Mouse (Mus musculus) midbrain, embryonic 10.5 days (tissue): ENCODE data around the gene Nt5c2. TPM values are rescaled to one million over a fixed set of nuclear protein-coding genes. Genes with fewer than 3 reads are reported as not detected.

ENCODE experiments used
- DNase-seq: peaks from one replicate; pipeline ENCODE4 v3.0.0-alpha.2; 2017; ENCODE audit warnings: low spot score
- H3K27ac ChIP-seq: fragments of 300-500 bp; sonication (generic); replicated peaks from 2 replicates; pipeline ENCODE4 v1.5.1; 2016; ENCODE audit warnings: mild to moderate bottlenecking
- H3K27me3 ChIP-seq: fragments of 300-500 bp; sonication (generic); 2 replicates; pipeline ENCODE4 v1.6.1; 2016; ENCODE audit warnings: low read depth, mild to moderate bottlenecking; ENCODE audit not compliant: poor library complexity, severe bottlenecking
- H3K36me3 ChIP-seq: fragments of 300-500 bp; sonication (generic); 2 replicates; pipeline ENCODE4 v1.6.1; 2016; ENCODE audit warnings: mild to moderate bottlenecking, moderate library complexity
- H3K4me1 ChIP-seq: fragments of 300-500 bp; sonication (generic); 2 replicates; pipeline ENCODE4 v1.6.1; 2016
- H3K4me3 ChIP-seq: fragments of 300-500 bp; sonication (generic); 2 replicates; pipeline ENCODE4 v1.5.1; 2016; ENCODE audit warnings: mild to moderate bottlenecking, moderate library complexity
- H3K9me3 ChIP-seq: fragments of 300-500 bp; sonication (generic); replicated peaks from 2 replicates; pipeline ENCODE4 v1.6.1; 2016; ENCODE audit warnings: mild to moderate bottlenecking
- WGBS: fragments of 180-500 bp; shearing (Covaris S2); methylation state at CpG from one replicate; pipeline ENCODE4 v1.1.7; 2016; 5-methylcytosine and 5-hydroxymethylcytosine counted together
- polyA plus RNA-seq: library from polyadenylated mRNA; unstranded; fragments of >200 nt; fragmentation: Nextera tagmentation; extraction: Ambion mirVana; gene quantifications from 2 replicates; pipeline ENCODE4 v1.2.1, GENCODE M21; 2016

Gene Nt5c2
- polyA plus RNA-seq, 1 experiment from 2014 or later = 64.1 TPM

DNA sequence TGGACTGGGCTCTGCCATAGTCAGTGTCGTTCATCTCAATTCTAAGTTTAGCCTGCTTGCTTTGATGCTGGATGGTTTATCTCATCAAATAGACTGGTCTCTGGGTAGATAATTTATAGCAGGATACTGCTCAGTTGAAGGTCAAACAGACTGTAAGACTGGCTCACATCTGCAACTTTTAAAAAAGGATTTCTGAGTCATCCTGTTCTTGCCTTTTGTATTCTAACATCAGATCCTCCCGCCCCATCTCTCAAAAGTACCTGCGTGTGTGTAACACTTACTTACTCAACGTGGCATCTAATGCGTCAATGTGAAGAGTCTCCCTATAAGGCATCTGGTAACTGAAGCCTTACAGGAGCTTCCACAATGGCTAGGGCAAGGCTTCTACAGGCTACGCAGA lies 94.4 kb downstream of the Nt5c2 start:
- DNase-seq = no peak
- Histone ChIP-seq H3K4me3 (no peak overlapping the region), H3K27ac (no peak overlapping the region), H3K27me3 (no peaks in the 10 kb centered on the region), H3K36me3 (peaks cover 17% of the 10 kb centered on the region), H3K9me3 (no peaks in the 10 kb centered on the region), H3K4me1 (0 out of 2 replicates have a peak, but pooled peaks cover 2% of the 10 kb centered on the region)
- WGBS = 90% methylated on average over 6 of the region's 6 CpGs

DNA sequence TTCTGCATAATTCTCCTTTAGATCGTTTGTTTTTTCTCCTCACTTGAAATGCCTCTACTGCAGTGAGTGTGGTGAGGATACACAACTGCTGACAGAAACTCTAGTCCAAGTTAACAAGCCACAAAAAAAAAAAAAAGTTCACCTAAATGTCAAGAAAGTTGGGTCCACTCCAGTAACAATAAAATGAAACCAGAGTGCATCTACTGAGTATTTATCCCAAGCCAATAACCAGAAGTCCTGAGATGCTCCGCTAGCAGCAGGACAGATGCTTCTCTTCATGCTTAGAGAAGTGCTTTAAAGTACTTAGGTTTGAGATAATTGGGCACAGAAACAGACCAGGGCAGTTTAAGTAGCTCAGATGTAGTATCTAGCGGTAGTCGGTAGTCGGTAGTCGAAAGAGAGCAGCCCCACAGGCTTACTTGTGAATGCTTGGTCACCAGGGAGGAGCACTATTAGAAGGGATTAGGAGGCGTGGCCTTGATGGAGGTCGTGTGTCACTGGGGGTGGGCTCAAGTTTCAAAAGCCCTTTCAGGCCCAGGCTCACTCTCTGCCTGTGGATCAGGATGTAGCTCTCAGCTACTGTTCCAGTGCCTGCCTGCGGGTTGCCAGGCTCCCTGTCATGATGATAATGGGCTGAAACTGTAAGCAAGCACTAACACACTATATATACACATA lies 99.4 kb downstream of the Nt5c2 start:
- no peak overlapping the region for H3K27ac ChIP-seq
- no peaks in the 10 kb centered on the region for H3K9me3 ChIP-seq
- H3K36me3 ChIP-seq = peaks cover 20% of the 10 kb centered on the region
- H3K27me3 ChIP-seq = no peaks in the 10 kb centered on the region
- H3K4me1 ChIP-seq = 0 out of 2 replicates have a peak, but pooled peaks cover 3% of the 10 kb centered on the region
- WGBS = 64% methylated on average over 9 of the region's 9 CpGs
- no peak overlapping the region for H3K4me3 ChIP-seq
- DNase-seq = no peak

- peaks cover 20% of the 10 kb centered on the region for H3K36me3 ChIP-seq
- H3K9me3 ChIP-seq = no peaks in the 10 kb centered on the region
- no peak overlapping the region for H3K4me3 ChIP-seq
- peaks cover 15% of the 10 kb centered on the region for H3K4me1 ChIP-seq
- no peaks in the 10 kb centered on the region for H3K27me3 ChIP-seq
- H3K27ac ChIP-seq = no peak overlapping the region
- WGBS = 93% methylated on average over 11 of the region's 11 CpGs
- DNase-seq = no peak
Observed at GRCm38 (mm10) chr19:46913626-46914025, 101.3 kb downstream of the Nt5c2 start.

- no peak overlapping the region for H3K4me3 ChIP-seq
- H3K27me3 ChIP-seq = no peaks in the 10 kb centered on the region
- H3K27ac ChIP-seq = no peak overlapping the region
- H3K4me1 ChIP-seq = peaks cover 17% of the 10 kb centered on the region
- no peak for DNase-seq
- 89% methylated on average over 3 of the region's 3 CpGs for WGBS
- H3K9me3 ChIP-seq = no peaks in the 10 kb centered on the region
- H3K36me3 ChIP-seq = peaks cover 16% of the 10 kb centered on the region
Observed at GRCm38 (mm10) chr19:46911492-46911891, 103.5 kb downstream of the Nt5c2 start.

- Histone ChIP-seq H3K4me1 (peaks cover 14% of the 10 kb centered on the region), H3K9me3 (no peaks in the 10 kb centered on the region), H3K4me3 (no peak overlapping the region), H3K36me3 (peaks cover 2% of the 10 kb centered on the region; the same call in 1 of the 2 replicates), H3K27me3 (no peaks in the 10 kb centered on the region), H3K27ac (0 out of 2 replicates have a peak overlapping the region, but pooled peaks have one; percentile 9)
- DNase-seq = no peak
- 40% methylated on average over 4 of the region's 4 CpGs for WGBS
Observed at GRCm38 (mm10) chr19:46908977-46909376, 106.0 kb downstream of the Nt5c2 start.

- H3K9me3 ChIP-seq = no peaks in the 10 kb centered on the region
- H3K27me3 ChIP-seq = no peaks in the 10 kb centered on the region
- H3K27ac ChIP-seq = no peak overlapping the region
- WGBS = 80% methylated on average over 5 of the region's 5 CpGs
- peaks cover 2% of the 10 kb centered on the region; the same call in 1 of the 2 replicates for H3K36me3 ChIP-seq
- no peak for DNase-seq
- peaks cover 14% of the 10 kb centered on the region for H3K4me1 ChIP-seq
- H3K4me3 ChIP-seq = no peak overlapping the region
Observed at GRCm38 (mm10) chr19:46908207-46908606, 106.7 kb downstream of the Nt5c2 start.

GRCm38 (mm10) chr19:46905971-46906370 lies 109.0 kb downstream of the Nt5c2 start:
- Histone ChIP-seq H3K27me3 (no peaks in the 10 kb centered on the region), H3K4me3 (no peak overlapping the region), H3K4me1 (peaks cover 14% of the 10 kb centered on the region), H3K9me3 (no peaks in the 10 kb centered on the region), H3K27ac (no peak overlapping the region), H3K36me3 (no peaks in the 10 kb centered on the region)
- no peak for DNase-seq
- WGBS = 86% methylated on average over 4 of the region's 4 CpGs

GRCm38 (mm10) chr19:46905383-46905782 lies 109.6 kb downstream of the Nt5c2 start:
- Histone ChIP-seq H3K4me3 (no peak overlapping the region), H3K27me3 (no peaks in the 10 kb centered on the region), H3K9me3 (no peaks in the 10 kb centered on the region), H3K4me1 (peaks cover 14% of the 10 kb centered on the region), H3K36me3 (no peaks in the 10 kb centered on the region), H3K27ac (no peak overlapping the region)
- no peak for DNase-seq

- Histone ChIP-seq H3K9me3 (no peaks in the 10 kb centered on the region), H3K4me3 (no peak overlapping the region), H3K4me1 (peaks cover 14% of the 10 kb centered on the region), H3K27me3 (no peaks in the 10 kb centered on the region), H3K27ac (no peak overlapping the region), H3K36me3 (no peaks in the 10 kb centered on the region)
- DNase-seq = no peak
- WGBS = 96% methylated on average over 1 of the region's 1 CpGs
Observed at GRCm38 (mm10) chr19:46904907-46905306, 110.0 kb downstream of the Nt5c2 start.

DNA sequence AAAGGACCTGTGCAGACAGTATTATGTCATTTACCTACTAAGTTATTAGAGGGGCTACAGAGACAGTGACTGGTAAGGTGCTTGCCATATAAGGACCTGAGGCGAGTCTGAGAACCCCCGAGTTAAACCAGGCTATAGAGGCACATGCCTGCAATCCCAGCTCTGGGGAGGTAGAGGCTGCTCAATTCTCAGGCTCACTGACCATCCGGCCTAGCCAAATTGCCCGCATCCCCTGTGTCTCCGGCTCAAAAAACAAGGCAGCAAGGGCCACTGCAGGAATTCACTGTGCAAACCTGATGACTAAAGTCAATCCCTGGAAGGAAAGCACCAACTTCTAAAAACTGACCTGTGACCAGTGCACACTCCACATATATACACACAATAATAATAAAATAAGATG lies 111.6 kb downstream of the Nt5c2 start:
- DNase-seq = no peak
- WGBS = 89% methylated on average over 5 of the region's 5 CpGs
- H3K4me3 ChIP-seq = no peak overlapping the region
- no peaks in the 10 kb centered on the region for H3K9me3 ChIP-seq
- peaks cover 7% of the 10 kb centered on the region for H3K36me3 ChIP-seq
- H3K27ac ChIP-seq = no peak overlapping the region
- no peaks in the 10 kb centered on the region; the same call in 1 of the 2 replicates for H3K4me1 ChIP-seq
- H3K27me3 ChIP-seq = no peaks in the 10 kb centered on the region

DNA sequence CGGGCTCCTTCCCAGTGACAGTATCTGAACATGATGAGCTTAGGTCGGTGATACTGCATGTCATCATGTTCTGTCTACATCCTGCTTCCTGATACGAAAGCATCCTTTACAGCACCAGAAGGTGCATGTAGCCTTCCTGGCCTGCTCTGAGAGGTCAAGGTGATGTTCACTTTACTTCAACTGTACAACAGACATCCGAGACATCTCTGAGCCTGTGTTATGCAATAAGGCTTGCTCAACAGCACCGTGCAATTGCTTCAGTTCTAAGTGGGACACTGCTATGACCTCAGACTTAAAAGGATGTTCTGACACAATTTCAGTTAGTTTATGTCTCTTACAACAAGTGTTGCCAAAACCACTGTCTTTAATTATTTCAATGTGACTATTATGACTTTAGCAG lies 113.6 kb downstream of the Nt5c2 start:
- H3K27me3 ChIP-seq = no peaks in the 10 kb centered on the region
- H3K36me3 ChIP-seq = peaks cover 25% of the 10 kb centered on the region
- WGBS = 95% methylated on average over 5 of the region's 5 CpGs
- no peak for DNase-seq
- H3K27ac ChIP-seq = no peak overlapping the region
- no peaks in the 10 kb centered on the region for H3K4me1 ChIP-seq
- H3K4me3 ChIP-seq = no peak overlapping the region
- H3K9me3 ChIP-seq = peaks cover 8% of the 10 kb centered on the region; the same call in 1 of the 2 replicates

- no peaks in the 10 kb centered on the region for H3K4me1 ChIP-seq
- no peak for DNase-seq
- H3K9me3 ChIP-seq = peaks cover 8% of the 10 kb centered on the region; the same call in 1 of the 2 replicates
- H3K4me3 ChIP-seq = no peak overlapping the region
- WGBS = 91% methylated on average over 6 of the region's 6 CpGs
- H3K27ac ChIP-seq = no peak overlapping the region
- no peaks in the 10 kb centered on the region for H3K27me3 ChIP-seq
- peaks cover 29% of the 10 kb centered on the region for H3K36me3 ChIP-seq
Observed at GRCm38 (mm10) chr19:46900786-46901185, 114.2 kb downstream of the Nt5c2 start.

- Histone ChIP-seq H3K4me3 (no peak overlapping the region), H3K4me1 (no peaks in the 10 kb centered on the region), H3K27ac (no peak overlapping the region), H3K9me3 (peaks cover 8% of the 10 kb centered on the region; the same call in 1 of the 2 replicates), H3K36me3 (peaks cover 35% of the 10 kb centered on the region), H3K27me3 (no peaks in the 10 kb centered on the region)
- 85% methylated on average over 5 of the region's 5 CpGs for WGBS
- no peak for DNase-seq
Observed at GRCm38 (mm10) chr19:46899871-46900270, 115.1 kb downstream of the Nt5c2 start.
